Mouse (Mus musculus): ENCODE measurements around the gene A230050P20Rik. TPM values are rescaled to one million over a fixed set of nuclear protein-coding genes. Genes with fewer than 3 reads are reported as not detected.

Gene A230050P20Rik
- total and polyA plus RNA-seq, 2 experiments from 2014 or later = 19.6 to 22.1 TPM

GRCm38 (mm10) chr9:20875021-20875790, 6.8 kb downstream of the A230050P20Rik start:
- no peaks in the 10 kb centered on the region for H3K9me3 ChIP-seq (ENCODE audit: low read length)
- H3K27me3 ChIP-seq (ENCODE audit: insufficient read depth, low read length) = peaks cover 6% of the 10 kb centered on the region; the same call in 1 of the 2 replicates
- ATAC-seq = no peak
- no peak for DNase-seq
- H3K4me1 ChIP-seq (ENCODE audit: insufficient read depth) = peaks cover 6% of the 10 kb centered on the region; the same call in 1 of the 2 replicates
- no peaks in the 10 kb centered on the region for H3K36me3 ChIP-seq (ENCODE audit: insufficient read depth)
- H3K4me2 ChIP-seq (ENCODE audit: low read depth) = no peak overlapping the region
- 66% methylated on average over 23 of the region's 23 CpGs for WGBS
- no peak overlapping the region for H3K9ac ChIP-seq
- no peak for TF ChIP-seq CTCF (IDR thresholded peaks at IDR 0.05; ENCODE audit: low read depth)
- H3K27ac ChIP-seq (ENCODE audit: low read depth, low read length) = no peak overlapping the region
- H3K4me3 ChIP-seq (ENCODE audit: low read depth, low read length) = no peak overlapping the region

GRCm38 (mm10) chr9:20876318-20877117, 8.1 kb downstream of the A230050P20Rik start:
- no peak overlapping the region for H3K9ac ChIP-seq
- no peak for DNase-seq
- H3K4me3 ChIP-seq (ENCODE audit: low read depth, low read length) = no peak overlapping the region
- H3K9me3 ChIP-seq (ENCODE audit: low read length) = no peaks in the 10 kb centered on the region
- no peaks in the 10 kb centered on the region for H3K36me3 ChIP-seq (ENCODE audit: insufficient read depth)
- 78% methylated on average over 8 of the region's 9 CpGs for WGBS
- no peaks in the 10 kb centered on the region for H3K27me3 ChIP-seq (ENCODE audit: insufficient read depth, low read length)
- ATAC-seq = no peak
- peaks cover 6% of the 10 kb centered on the region; the same call in 1 of the 2 replicates for H3K4me1 ChIP-seq (ENCODE audit: insufficient read depth)
- no peak for TF ChIP-seq CTCF (IDR thresholded peaks at IDR 0.05; ENCODE audit: low read depth)
- no peak overlapping the region for H3K27ac ChIP-seq (ENCODE audit: low read depth, low read length)
- no peak overlapping the region for H3K4me2 ChIP-seq (ENCODE audit: low read depth)

GRCm38 (mm10) chr9:20877118-20878040, 8.9 kb downstream of the A230050P20Rik start:
- H3K27ac ChIP-seq (ENCODE audit: low read depth, low read length) = peak overlapping the region; percentile 92
- no peaks in the 10 kb centered on the region for H3K36me3 ChIP-seq (ENCODE audit: insufficient read depth)
- peak overlapping the region; percentile 45 for H3K9ac ChIP-seq
- TF ChIP-seq CTCF (IDR thresholded peaks at IDR 0.05; ENCODE audit: low read depth) = no peak
- WGBS = 41% methylated on average over 14 of the region's 14 CpGs
- H3K9me3 ChIP-seq (ENCODE audit: low read length) = no peaks in the 10 kb centered on the region
- no peaks in the 10 kb centered on the region for H3K27me3 ChIP-seq (ENCODE audit: insufficient read depth, low read length)
- peaks cover 6% of the 10 kb centered on the region; the same call in 1 of the 2 replicates for H3K4me1 ChIP-seq (ENCODE audit: insufficient read depth)
- H3K4me3 ChIP-seq (ENCODE audit: low read depth, low read length) = peak overlapping the region; percentile 45
- ATAC-seq (no peak), DNase-seq (no peak)
- peak overlapping the region; percentile 62 for H3K4me2 ChIP-seq (ENCODE audit: low read depth)

- Histone ChIP-seq H3K27ac (ENCODE audit: low read depth, low read length) (peak overlapping the region; percentile 92), H3K36me3 (ENCODE audit: insufficient read depth) (no peaks in the 10 kb centered on the region), H3K9me3 (ENCODE audit: low read length) (no peaks in the 10 kb centered on the region), H3K9ac (peak overlapping the region; percentile 64), H3K27me3 (ENCODE audit: insufficient read depth, low read length) (no peaks in the 10 kb centered on the region), H3K4me1 (ENCODE audit: insufficient read depth) (peaks cover 6% of the 10 kb centered on the region; the same call in 1 of the 2 replicates), H3K4me3 (ENCODE audit: low read depth, low read length) (peak overlapping the region; percentile 45), H3K4me2 (ENCODE audit: low read depth) (peak overlapping the region; percentile 62)
- TF ChIP-seq CTCF (IDR thresholded peaks at IDR 0.05; ENCODE audit: low read depth) = peak; percentile 94
- DNase-seq (peak; percentile 100), ATAC-seq (peak; percentile 95)
- 1% methylated on average over 69 of the region's 69 CpGs for WGBS
These were observed 9.7 kb downstream of the A230050P20Rik start for GRCm38 (mm10) chr9:20878041-20878709.

GRCm38 (mm10) chr9:20878710-20879065, 10.2 kb downstream of the A230050P20Rik start:
- H3K27me3 ChIP-seq (ENCODE audit: insufficient read depth, low read length) = no peaks in the 10 kb centered on the region
- WGBS = 21% methylated on average over 10 of the region's 10 CpGs
- H3K4me1 ChIP-seq (ENCODE audit: insufficient read depth) = peaks cover 6% of the 10 kb centered on the region; the same call in 1 of the 2 replicates
- H3K27ac ChIP-seq (ENCODE audit: low read depth, low read length) = peak overlapping the region; percentile 92
- peak overlapping the region; percentile 64 for H3K9ac ChIP-seq
- peak overlapping the region; percentile 62 for H3K4me2 ChIP-seq (ENCODE audit: low read depth)
- H3K36me3 ChIP-seq (ENCODE audit: insufficient read depth) = no peaks in the 10 kb centered on the region
- ATAC-seq (no peak), DNase-seq (no peak)
- no peaks in the 10 kb centered on the region for H3K9me3 ChIP-seq (ENCODE audit: low read length)
- no peak for TF ChIP-seq CTCF (IDR thresholded peaks at IDR 0.05; ENCODE audit: low read depth)
- peak overlapping the region; percentile 45 for H3K4me3 ChIP-seq (ENCODE audit: low read depth, low read length)
